Mouse (Mus musculus): ENCODE measurements at regions not wholly inside any gene's neighbourhood (a gene's known extent, or its start where the extent isn't known, plus 50 kb on each side); places are given as distances from the start of the nearest gene placed in this dataset.

DNA sequence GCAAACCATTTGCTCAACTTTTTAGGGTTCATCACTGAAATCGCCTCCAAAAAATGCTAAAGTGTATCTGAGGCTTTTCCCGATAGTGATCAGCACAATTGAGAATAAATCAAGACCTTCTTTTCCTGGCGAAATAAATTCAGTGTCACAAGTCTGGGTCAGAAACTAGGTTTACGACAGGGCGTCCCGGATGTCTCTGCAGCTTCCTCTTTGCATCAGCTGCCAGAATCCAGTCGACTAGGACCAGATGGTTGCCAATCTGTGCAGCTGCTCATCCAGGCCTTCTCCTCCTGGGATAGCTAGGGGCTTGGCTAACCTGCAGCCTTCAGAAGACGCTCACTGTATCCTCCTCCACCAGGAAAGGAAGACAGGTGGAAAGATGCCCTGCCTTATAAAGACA is 243.6 kb downstream of the Papss1 start:
- TF ChIP-seq POLR2A (IDR thresholded peaks at IDR 0.05; ENCODE audit: control insufficient read depth, low read depth, low read length) (no peak), CTCF (IDR thresholded peaks at IDR 0.05; ENCODE audit: control insufficient read depth, insufficient read depth, insufficient replicate concordance, low read depth, low read length) (no peak)
